Mouse (Mus musculus): ENCODE measurements around the gene Bcap31. TPM values are rescaled to one million over a fixed set of nuclear protein-coding genes. Genes with fewer than 3 reads are reported as not detected.

Gene Bcap31
- polyA plus RNA-seq, 1 experiment: 52.2 TPM

DNA sequence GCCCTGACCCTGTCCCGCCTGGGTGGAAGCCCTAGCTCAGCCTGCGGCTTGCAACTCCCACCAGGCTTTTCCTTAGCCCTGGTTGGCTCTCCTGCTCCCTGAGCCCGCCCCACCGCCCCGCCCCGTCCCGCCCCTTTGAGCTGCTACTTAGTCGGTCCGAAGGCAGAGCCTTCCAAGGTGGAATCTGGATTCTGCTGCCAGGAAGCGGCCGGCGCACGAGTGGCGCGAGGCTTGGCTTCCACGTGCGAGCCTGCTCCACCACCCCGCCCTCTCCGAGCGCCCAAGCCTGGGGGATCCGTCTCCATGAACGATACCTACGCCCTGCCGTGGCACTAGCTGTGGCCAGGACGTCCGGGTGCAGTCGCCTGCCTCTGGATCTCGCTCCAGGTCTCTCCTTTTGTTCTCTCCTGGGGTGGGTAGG, 76.7 kb downstream of the Bcap31 start, which contains the start of gene Dusp9:
TSS of gene Dusp9 (plus strand) at position 165 of the 421 bp plus-strand sequence.
- Histone ChIP-seq H3K4me1 (peaks cover 26% of the 10 kb centered on the region), H3K27me3 (replicated peaks) (peaks cover 96% of the 10 kb centered on the region), H3K4me3 (replicated peaks) (peak within 1 kb of the TSS; percentile 88), H3K36me3 (replicated peaks; ENCODE audit: low read length) (no peaks in the 10 kb centered on the region), H3K9me3 (peaks cover 14% of the 10 kb centered on the region; the same call in 1 of the 2 replicates)
- TF ChIP-seq GATA1 (IDR thresholded peaks at IDR 0.05; ENCODE audit: borderline replicate concordance, low read length) (no peak), FLI1 (IDR thresholded peaks at IDR 0.05; ENCODE audit: low read length) (no peak)

DNA sequence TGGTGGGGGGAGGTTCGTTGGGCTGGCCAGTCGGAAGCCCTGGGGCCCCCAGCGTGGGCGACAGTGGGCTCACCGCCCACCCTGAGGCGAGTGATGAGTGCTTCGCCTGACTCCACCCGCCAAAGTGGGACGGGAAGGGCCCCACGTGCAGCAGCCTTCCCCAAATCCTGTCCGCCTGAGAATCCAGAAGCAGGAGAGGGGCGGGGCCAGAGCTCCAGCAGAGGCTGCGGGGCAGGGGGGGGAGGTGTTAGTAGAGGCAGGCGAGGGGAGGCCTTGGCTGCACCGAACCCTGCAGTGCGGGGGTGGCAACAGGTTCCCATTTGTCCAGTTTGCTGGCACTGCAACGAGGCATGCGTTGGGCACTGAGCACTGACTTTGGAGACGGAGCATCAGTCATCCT, 78.6 kb downstream of the Bcap31 start:
- peak overlapping the region; percentile 23 for H3K4me3 ChIP-seq (replicated peaks)
- H3K27me3 ChIP-seq (replicated peaks): peaks cover 97% of the 10 kb centered on the region
- peaks cover 26% of the 10 kb centered on the region for H3K4me1 ChIP-seq
- peaks cover 14% of the 10 kb centered on the region; the same call in 1 of the 2 replicates for H3K9me3 ChIP-seq
- H3K36me3 ChIP-seq (replicated peaks; ENCODE audit: low read length): no peaks in the 10 kb centered on the region
- TF ChIP-seq GATA1 (IDR thresholded peaks at IDR 0.05; ENCODE audit: borderline replicate concordance, low read length): no peak
- TF ChIP-seq FLI1 (IDR thresholded peaks at IDR 0.05; ENCODE audit: low read length): no peak

Other genes starting within 250 kb of the Bcap31 start
- not detected in 2 replicates for gene Bgn, start 232.6 kb downstream of the Bcap31 start, polyA plus RNA-seq (2012; ENCODE audit: insufficient read depth, low replicate concordance)
- 0.13 TPM in 1 of 2 replicates, not detected in the other for gene Atp2b3, start 213.1 kb downstream of the Bcap31 start, polyA plus RNA-seq (2012; ENCODE audit: insufficient read depth, low replicate concordance)
- 0.57 and 1.4 TPM in 2 replicates for gene Dusp9, start 76.8 kb downstream of the Bcap31 start, polyA plus RNA-seq (2012; ENCODE audit: insufficient read depth, low replicate concordance)
- gene Pnck, start 56.1 kb downstream of the Bcap31 start, polyA plus RNA-seq (2012; ENCODE audit: insufficient read depth, low replicate concordance): not detected in 2 replicates
- 0.78 and 3.9 TPM in 2 replicates for gene Slc6a8, start 43.0 kb downstream of the Bcap31 start, polyA plus RNA-seq (2012; ENCODE audit: insufficient read depth, low replicate concordance)
- gene Abcd1, start 422 bp upstream of the Bcap31 start, polyA plus RNA-seq (2012; ENCODE audit: insufficient read depth, low replicate concordance): 35.2 and 45.1 TPM in 2 replicates
- 1.2 and 3.1 TPM in 2 replicates for gene Plxnb3, start 40.9 kb upstream of the Bcap31 start, polyA plus RNA-seq (2012; ENCODE audit: insufficient read depth, low replicate concordance)
- 0.45 and 4.0 TPM in 2 replicates for gene Srpk3, start 58.2 kb upstream of the Bcap31 start, polyA plus RNA-seq (2012; ENCODE audit: insufficient read depth, low replicate concordance)
- gene Idh3g, start 70.7 kb upstream of the Bcap31 start, polyA plus RNA-seq (2012; ENCODE audit: insufficient read depth, low replicate concordance): 4.7 and 20.7 TPM in 2 replicates
- 53.1 and 60.4 TPM in 2 replicates for gene Ssr4, start 70.9 kb upstream of the Bcap31 start, polyA plus RNA-seq (2012; ENCODE audit: insufficient read depth, low replicate concordance)
- not detected in 2 replicates for gene Pdzd4, start 108.8 kb upstream of the Bcap31 start, polyA plus RNA-seq (2012; ENCODE audit: insufficient read depth, low replicate concordance)
- not detected in 2 replicates for gene Avpr2, start 175.9 kb upstream of the Bcap31 start, polyA plus RNA-seq (2012; ENCODE audit: insufficient read depth, low replicate concordance)
- 0.96 TPM in 1 of 2 replicates, not detected in the other for gene L1cam, start 179.9 kb upstream of the Bcap31 start, polyA plus RNA-seq (2012; ENCODE audit: insufficient read depth, low replicate concordance)
- gene Arhgap4, start 205.7 kb upstream of the Bcap31 start, polyA plus RNA-seq (2012; ENCODE audit: insufficient read depth, low replicate concordance): 6.6 and 13.3 TPM in 2 replicates
- gene Naa10, start 205.8 kb upstream of the Bcap31 start, polyA plus RNA-seq (2012; ENCODE audit: insufficient read depth, low replicate concordance): 58.9 and 174 TPM in 2 replicates
- gene Renbp, start 214.7 kb upstream of the Bcap31 start, polyA plus RNA-seq (2012; ENCODE audit: insufficient read depth, low replicate concordance): 31.2 and 114 TPM in 2 replicates

All from megakaryocyte, embryonic 14.5 days (primary cell).